Mouse (Mus musculus): Measurements from ENCODE around the gene Slc39a2. TPM values are rescaled to one million over a fixed set of nuclear protein-coding genes. Genes with fewer than 3 reads are reported as not detected.
"Not testable (repeated sequence)": the region's sequence is repeated elsewhere in the genome, so short reads cannot be mapped to it uniquely, and the experiment has no call there.

The Slc39a2 gene
- polyA plus RNA-seq (2015; fragmentation: Nextera tagmentation; extraction: Ambion mirVana): 0.48 and 0.53 TPM in 2 replicates

DNA sequence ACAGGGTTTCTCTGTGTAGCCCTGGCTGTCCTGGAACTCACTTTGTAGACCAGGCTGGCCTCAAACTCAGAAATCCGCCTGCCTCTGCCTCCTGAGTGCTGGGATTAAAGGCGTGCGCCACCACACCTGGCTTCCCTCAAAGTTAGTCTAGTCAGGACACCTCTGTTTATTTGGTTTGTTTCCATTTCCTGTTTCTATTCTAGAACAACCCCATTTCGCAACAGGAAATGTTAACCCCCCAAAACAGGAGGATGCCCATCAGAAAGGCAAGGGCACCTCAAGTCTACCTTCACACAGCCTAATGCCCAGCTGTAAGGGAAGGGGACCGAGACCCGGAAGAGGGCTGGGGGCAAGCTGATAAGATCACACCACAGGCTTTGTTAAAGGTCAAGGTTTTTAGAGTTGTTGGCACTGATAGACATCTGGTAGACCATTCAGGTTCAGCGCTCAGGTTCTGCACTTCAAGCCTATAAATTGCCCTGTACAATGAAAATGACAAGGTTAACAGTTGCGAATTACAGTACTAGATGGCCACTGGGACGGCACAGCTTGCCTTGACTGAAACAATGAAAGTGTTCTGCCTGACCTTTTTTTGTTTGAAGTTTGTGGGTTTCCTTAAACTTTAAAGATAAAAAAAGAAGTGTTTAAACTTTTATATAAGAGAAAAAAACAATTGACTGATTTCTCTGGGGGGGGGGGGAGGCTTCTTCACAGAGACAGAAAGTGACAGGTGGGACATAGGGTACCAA is at the start of gene Slc39a2:
TSS of gene Slc39a2 (plus strand) at position 699 of the 749 bp plus-strand sequence.
- no peak within 1 kb of the TSS for H3K27ac ChIP-seq

DNA sequence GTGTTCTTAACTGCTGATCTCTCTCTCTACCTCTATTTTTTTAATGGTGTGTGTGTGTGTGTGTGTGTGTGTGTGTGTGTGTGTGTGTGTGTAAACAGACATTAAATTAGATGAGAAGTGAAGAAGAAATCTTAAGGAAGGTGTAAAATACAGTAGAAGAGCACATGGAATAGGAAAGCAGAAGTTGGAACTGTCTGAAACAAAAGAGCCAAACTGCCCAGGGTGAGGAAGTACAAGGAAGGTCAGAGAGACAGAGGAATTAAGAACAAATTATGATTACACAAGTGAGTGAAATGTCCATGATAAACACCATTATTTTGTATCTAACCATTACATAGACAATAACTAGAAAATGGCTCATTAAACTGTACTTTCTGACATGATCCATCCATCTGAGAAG is 48.8 kb upstream of the Slc39a2 start:
- Histone ChIP-seq H3K4me1 (no peaks in the 10 kb centered on the region), H3K4me3 (replicated peaks) (no peak overlapping the region), H3K27ac (no peak overlapping the region), H3K9ac (no peak overlapping the region), H3K36me3 (no peaks in the 10 kb centered on the region), H3K4me2 (no peak overlapping the region), H3K9me3 (replicated peaks) (no peaks in the 10 kb centered on the region), H3K27me3 (no peaks in the 10 kb centered on the region)
- no peak for ATAC-seq (replicated peaks; ENCODE audit: low FRiP score)

More for the DNA sequence above, at the start of gene Slc39a2:
- no peak within 1 kb of the TSS for H3K4me2 ChIP-seq
- H3K4me3 ChIP-seq (replicated peaks): no peak within 1 kb of the TSS
- no peaks in the 10 kb centered on the region for H3K27me3 ChIP-seq
- 87% methylated on average over 9 of the region's 9 CpGs for WGBS
- ATAC-seq (replicated peaks; ENCODE audit: low FRiP score): no peak
- no peak within 1 kb of the TSS for H3K9ac ChIP-seq
- no peaks in the 10 kb centered on the region for H3K9me3 ChIP-seq (replicated peaks)
- peaks cover 57% of the 10 kb centered on the region for H3K36me3 ChIP-seq
- no peaks in the 10 kb centered on the region for H3K4me1 ChIP-seq

DNA sequence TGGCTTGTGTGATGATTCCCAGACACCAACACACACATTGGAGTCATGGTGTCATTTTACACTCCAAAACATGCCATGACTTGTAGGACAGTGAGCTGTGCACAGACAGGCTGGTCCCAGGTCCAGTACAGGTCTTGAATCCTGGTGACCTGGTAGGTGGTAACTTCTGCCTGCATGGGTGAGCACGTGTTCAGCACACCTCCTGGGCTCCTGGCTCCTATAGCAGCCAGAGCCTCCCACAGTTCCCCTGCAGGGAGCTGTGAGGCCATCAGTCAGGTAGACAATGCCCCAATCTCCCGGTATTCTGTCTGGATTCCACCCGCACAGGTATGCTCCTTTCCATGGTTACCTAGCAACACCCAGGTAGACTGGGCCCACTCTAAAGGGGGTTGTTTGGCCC is 46.1 kb upstream of the Slc39a2 start:
- Histone ChIP-seq H3K4me3 (replicated peaks) (no peak overlapping the region), H3K9me3 (replicated peaks) (no peaks in the 10 kb centered on the region), H3K36me3 (no peaks in the 10 kb centered on the region), H3K9ac (no peak overlapping the region), H3K4me2 (no peak overlapping the region), H3K27ac (no peak overlapping the region), H3K27me3 (no peaks in the 10 kb centered on the region), H3K4me1 (no peaks in the 10 kb centered on the region)
- no peak for ATAC-seq (replicated peaks; ENCODE audit: low FRiP score)
- 69% methylated on average over 3 of the region's 3 CpGs for WGBS

DNA sequence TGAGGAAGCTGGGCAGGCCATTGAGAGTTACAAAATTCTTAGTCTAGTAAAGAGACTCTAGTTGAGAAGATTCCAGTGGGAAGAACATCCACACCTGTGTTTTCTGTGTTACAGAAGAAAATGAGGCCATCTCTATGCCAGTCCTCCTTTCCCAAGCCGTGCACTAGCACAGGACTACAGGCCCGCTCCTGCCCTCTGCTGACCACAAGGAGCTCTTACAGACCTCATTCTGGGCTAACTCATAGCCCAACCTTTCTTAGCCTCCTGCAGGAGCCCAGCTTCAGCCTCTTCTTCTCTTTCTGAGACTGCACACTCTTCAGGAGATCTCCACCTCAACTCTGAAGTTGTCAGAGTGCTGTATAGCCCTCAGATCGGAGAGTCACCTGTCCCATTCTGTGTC is 41.7 kb upstream of the Slc39a2 start:
- 46% methylated on average over 3 of the region's 3 CpGs for WGBS

DNA sequence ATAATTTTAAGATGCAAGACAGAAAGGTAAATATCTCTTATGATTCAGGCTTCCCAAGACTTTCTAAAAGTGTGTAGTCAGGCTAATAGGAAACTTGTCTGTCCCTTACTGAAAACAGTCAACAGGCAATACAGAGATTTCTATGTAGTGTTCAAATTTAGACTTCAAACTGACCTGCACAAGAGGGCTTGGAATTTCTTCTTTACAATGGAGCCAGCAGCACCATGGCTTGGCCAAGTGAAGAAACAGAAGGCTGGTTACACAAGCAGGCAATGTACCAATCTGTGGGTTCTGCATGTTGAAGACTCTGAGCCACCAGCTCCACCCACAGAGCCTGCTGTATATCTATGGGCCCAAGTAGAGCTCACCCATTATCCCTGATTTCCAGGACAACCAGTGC is 39.3 kb upstream of the Slc39a2 start, which contains the start of gene Ear6:
TSS of gene Ear6 (plus strand) at position 301 of the 400 bp plus-strand sequence.
- Histone ChIP-seq H3K9ac (no peak within 1 kb of the TSS), H3K4me1 (no peaks in the 10 kb centered on the region), H3K36me3 (no peaks in the 10 kb centered on the region), H3K4me3 (replicated peaks) (no peak within 1 kb of the TSS), H3K27ac (no peak within 1 kb of the TSS), H3K4me2 (no peak within 1 kb of the TSS), H3K27me3 (no peaks in the 10 kb centered on the region), H3K9me3 (replicated peaks) (no peaks in the 10 kb centered on the region)
- ATAC-seq (replicated peaks; ENCODE audit: low FRiP score): no peak

More for the DNA sequence above, 41.7 kb upstream of the Slc39a2 start:
- H3K4me3 ChIP-seq (replicated peaks); H3K4me1 ChIP-seq; ATAC-seq (replicated peaks; ENCODE audit: low FRiP score); H3K27ac ChIP-seq; H3K27me3 ChIP-seq; H3K4me2 ChIP-seq; H3K9ac ChIP-seq; H3K9me3 ChIP-seq (replicated peaks); H3K36me3 ChIP-seq: not testable (repeated sequence)

DNA sequence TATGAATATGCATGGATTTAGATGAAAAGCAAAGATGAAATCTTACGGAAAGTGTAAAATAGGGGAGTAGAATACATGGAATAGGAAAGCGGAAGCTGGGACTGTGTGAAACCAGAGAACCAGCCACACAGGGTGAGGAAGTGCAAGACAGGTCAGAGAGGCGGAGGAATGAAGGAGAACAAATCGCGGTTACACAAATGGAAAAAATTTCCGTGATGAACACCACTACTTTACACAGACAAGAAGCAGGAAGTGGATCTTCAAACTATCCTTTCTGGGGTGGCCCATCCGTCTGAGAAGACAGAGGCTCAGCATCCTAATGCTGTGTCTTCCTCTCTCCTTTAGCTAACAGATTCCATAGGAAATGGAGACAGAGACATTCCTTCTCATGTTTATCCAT is 37.4 kb upstream of the Slc39a2 start:
- ATAC-seq (replicated peaks; ENCODE audit: low FRiP score): not testable (repeated sequence)

DNA sequence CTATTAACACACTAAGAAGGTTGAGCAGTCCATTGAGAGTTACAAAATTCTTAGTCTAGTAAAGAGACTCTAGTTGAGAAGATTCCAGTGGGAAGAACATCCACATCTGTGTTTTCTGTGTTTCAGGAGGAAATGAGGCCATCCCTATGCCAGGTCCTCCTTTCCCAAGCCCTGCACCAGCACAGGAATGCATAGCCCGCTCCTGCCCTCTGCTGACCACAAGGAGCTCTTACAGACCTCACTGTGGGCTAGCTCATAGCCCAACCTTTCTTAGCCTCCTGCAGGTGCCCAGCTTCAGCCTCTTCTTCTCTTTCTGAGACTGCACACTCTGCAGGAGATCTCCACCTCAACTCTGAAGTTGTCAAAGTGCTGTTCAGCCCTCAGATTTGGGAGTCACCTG is 29.1 kb upstream of the Slc39a2 start:
- H3K36me3 ChIP-seq; H3K27ac ChIP-seq; H3K4me1 ChIP-seq; H3K9ac ChIP-seq; H3K4me2 ChIP-seq; H3K4me3 ChIP-seq (replicated peaks); H3K27me3 ChIP-seq; ATAC-seq (replicated peaks; ENCODE audit: low FRiP score); H3K9me3 ChIP-seq (replicated peaks): not testable (repeated sequence)
- 17% methylated on average over 1 of the region's 1 CpGs for WGBS

More for the DNA sequence above, 37.4 kb upstream of the Slc39a2 start:
- H3K27me3 ChIP-seq; H3K27ac ChIP-seq; H3K9ac ChIP-seq; H3K36me3 ChIP-seq; H3K4me3 ChIP-seq (replicated peaks); H3K9me3 ChIP-seq (replicated peaks); H3K4me2 ChIP-seq; H3K4me1 ChIP-seq: not testable (repeated sequence)
- 75% methylated on average over 7 of the region's 7 CpGs for WGBS

DNA sequence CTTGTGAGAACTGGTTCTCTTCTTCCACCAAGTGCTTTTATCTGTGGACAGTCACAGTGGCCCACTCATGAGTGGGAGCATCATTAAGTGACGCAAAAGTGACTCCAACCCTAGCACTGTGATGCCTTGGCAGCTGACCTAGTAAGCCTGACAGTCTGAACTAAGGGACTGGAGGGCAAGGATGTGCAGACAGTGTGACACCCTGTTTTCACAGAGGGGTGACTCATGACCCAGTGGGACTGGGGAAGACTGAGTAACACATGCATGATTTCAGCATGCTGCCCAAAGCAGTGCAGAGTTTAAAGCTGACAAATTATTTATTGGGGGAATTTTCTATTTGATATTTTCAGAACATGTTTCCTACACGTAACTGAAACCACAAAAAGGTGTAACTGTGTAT is 21.9 kb upstream of the Slc39a2 start:
- H3K4me3 ChIP-seq (replicated peaks): no peak overlapping the region
- H3K36me3 ChIP-seq: no peaks in the 10 kb centered on the region
- no peak overlapping the region for H3K27ac ChIP-seq
- no peaks in the 10 kb centered on the region for H3K9me3 ChIP-seq (replicated peaks)
- ATAC-seq (replicated peaks; ENCODE audit: low FRiP score): no peak
- H3K4me2 ChIP-seq: no peak overlapping the region
- no peaks in the 10 kb centered on the region for H3K27me3 ChIP-seq
- H3K9ac ChIP-seq: no peak overlapping the region
- H3K4me1 ChIP-seq: no peaks in the 10 kb centered on the region
- 75% methylated on average over 2 of the region's 2 CpGs for WGBS

DNA sequence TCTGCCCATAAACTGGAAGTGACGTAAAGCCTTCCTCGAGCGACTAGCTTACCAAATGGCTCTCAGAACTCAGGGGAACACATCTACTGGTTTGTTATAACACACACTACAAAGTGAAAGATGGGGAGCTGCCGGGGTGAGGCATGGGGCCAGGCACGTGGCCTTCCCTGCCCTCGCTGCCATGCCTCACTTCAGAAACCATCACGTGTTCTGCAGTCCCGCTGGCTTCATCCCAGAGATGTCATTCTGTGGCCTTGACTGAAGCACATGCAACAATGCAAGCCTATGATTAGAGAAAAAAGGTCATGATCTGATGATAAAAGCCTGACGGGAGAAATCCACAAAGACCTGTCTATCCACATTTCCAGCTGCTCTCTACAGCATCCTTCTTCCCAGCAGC is 20.9 kb upstream of the Slc39a2 start:
- no peak for ATAC-seq (replicated peaks; ENCODE audit: low FRiP score)
- no peaks in the 10 kb centered on the region for H3K4me1 ChIP-seq
- H3K4me2 ChIP-seq: no peak overlapping the region
- H3K36me3 ChIP-seq: no peaks in the 10 kb centered on the region
- H3K9ac ChIP-seq: no peak overlapping the region
- H3K27ac ChIP-seq: no peak overlapping the region
- 67% methylated on average over 9 of the region's 9 CpGs for WGBS
- H3K4me3 ChIP-seq (replicated peaks): no peak overlapping the region
- no peaks in the 10 kb centered on the region for H3K27me3 ChIP-seq
- H3K9me3 ChIP-seq (replicated peaks): no peaks in the 10 kb centered on the region

DNA sequence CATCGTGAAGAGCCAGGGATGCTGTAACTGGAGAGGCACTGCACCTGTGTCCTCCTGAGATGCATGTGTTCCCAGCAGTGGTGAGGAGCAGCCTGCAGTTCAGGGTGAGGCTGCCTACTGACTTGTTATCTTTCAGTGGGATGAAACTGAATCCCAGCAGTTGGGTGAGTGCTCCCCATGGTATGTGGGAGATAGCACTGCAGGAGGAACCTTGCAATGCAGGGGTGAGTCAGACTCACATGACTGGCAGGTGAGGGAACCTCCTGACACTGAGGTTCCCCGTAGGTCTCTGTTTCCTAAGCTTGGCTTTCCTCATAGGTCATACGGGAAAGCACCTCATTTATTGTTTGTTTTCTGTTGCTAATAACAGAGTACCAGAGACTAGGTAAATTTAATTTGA is 15.2 kb upstream of the Slc39a2 start:
- no peaks in the 10 kb centered on the region for H3K4me1 ChIP-seq
- no peak overlapping the region for H3K4me3 ChIP-seq (replicated peaks)
- H3K36me3 ChIP-seq: no peaks in the 10 kb centered on the region
- ATAC-seq (replicated peaks; ENCODE audit: low FRiP score): no peak
- H3K9me3 ChIP-seq (replicated peaks): no peaks in the 10 kb centered on the region
- no peak overlapping the region for H3K4me2 ChIP-seq
- no peaks in the 10 kb centered on the region for H3K27me3 ChIP-seq
- H3K9ac ChIP-seq: no peak overlapping the region
- no peak overlapping the region for H3K27ac ChIP-seq
- 71% methylated on average over 3 of the region's 3 CpGs for WGBS

DNA sequence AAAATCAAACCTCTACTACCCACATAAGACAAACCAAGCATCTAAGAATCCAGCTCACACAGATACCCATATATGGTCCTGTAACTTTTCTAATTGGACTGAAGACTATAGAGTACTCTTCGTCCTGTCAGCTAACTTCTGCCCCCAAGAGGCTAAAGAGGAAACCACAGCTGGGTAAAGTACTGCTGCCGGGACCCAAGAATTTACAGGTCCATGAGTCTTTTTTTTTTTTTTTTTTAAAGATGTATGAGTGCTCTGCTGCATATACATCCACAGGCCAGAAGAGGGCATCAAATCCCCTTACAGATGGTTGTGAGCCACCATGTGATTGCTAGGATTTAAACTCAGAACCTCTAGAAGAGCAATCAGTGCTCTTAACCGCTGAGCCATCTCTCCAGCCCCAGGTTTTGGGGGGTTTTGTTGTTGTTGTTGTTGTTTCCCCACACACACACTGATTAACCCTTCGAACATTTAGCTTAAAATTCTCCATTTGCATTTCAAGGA is 9.1 kb upstream of the Slc39a2 start:
- 0% methylated on average over 4 of the region's 4 CpGs for WGBS
- ATAC-seq (replicated peaks; ENCODE audit: low FRiP score): peak; percentile 44; the same call in 1 of the 2 replicates
- no peaks in the 10 kb centered on the region for H3K27me3 ChIP-seq
- peak overlapping the region; percentile 86 for H3K27ac ChIP-seq
- H3K9me3 ChIP-seq (replicated peaks): no peaks in the 10 kb centered on the region
- peak overlapping the region; percentile 71 for H3K4me2 ChIP-seq
- peak overlapping the region; percentile 35; the same call in 1 of the 2 replicates for H3K9ac ChIP-seq
- H3K36me3 ChIP-seq: peaks cover 25% of the 10 kb centered on the region
- H3K4me3 ChIP-seq (replicated peaks): peak overlapping the region; percentile 67
- H3K4me1 ChIP-seq: peaks cover 14% of the 10 kb centered on the region

DNA sequence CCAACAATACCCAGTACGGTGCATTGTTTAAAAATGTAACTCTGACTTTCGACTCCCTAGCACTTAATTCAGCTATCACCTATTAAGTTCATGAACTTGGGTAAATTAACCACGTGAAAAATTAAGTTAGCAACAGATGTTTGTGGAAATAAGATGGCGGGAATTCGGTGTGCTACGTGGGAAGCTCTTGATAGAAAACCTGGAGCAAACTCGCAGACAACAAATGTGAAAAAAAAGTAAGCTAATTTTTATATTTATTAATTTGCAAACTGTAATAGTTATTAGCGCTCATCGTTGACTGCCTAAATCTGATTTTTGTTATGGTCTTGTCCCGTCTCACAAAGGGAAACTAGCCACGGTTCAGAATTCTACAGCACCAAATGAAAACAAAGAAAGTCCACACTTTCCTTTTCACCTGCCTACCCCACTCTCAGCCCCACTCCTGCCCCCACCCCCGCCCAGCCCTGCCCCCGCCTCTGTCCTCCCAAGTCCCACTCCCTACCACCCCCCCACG is 8.6 kb upstream of the Slc39a2 start:
- Histone ChIP-seq H3K27ac (peak overlapping the region; percentile 86), H3K9me3 (replicated peaks) (no peaks in the 10 kb centered on the region), H3K4me3 (replicated peaks) (peak overlapping the region; percentile 67), H3K9ac (peak overlapping the region; percentile 35), H3K36me3 (peaks cover 30% of the 10 kb centered on the region), H3K27me3 (no peaks in the 10 kb centered on the region), H3K4me2 (peak overlapping the region; percentile 71), H3K4me1 (peaks cover 14% of the 10 kb centered on the region)
- 2% methylated on average over 13 of the region's 14 CpGs for WGBS
- peak; percentile 67 for ATAC-seq (replicated peaks; ENCODE audit: low FRiP score)

Measured in kidney, embryonic 15.5 days (tissue).